Mouse (Mus musculus): ENCODE measurements around the gene Tln1. TPM values are rescaled to one million over a fixed set of nuclear protein-coding genes. Genes with fewer than 3 reads are reported as not detected.

The Tln1 gene
- polyA plus RNA-seq, 1 experiment from 2014 or later, result 66.2 TPM

Other genes with a start within 250 kb of the Tln1 start
- gene Rusc2, start 180.7 kb downstream of the Tln1 start, polyA plus RNA-seq (2015; fragmentation: Nextera tagmentation; extraction: Ambion mirVana), result 88.8 and 99.5 TPM in 2 replicates
- gene Fam166b, start 133.6 kb downstream of the Tln1 start, polyA plus RNA-seq (2015; fragmentation: Nextera tagmentation; extraction: Ambion mirVana), result 0.79 and 1.5 TPM in 2 replicates
- gene Tesk1, start 120.8 kb downstream of the Tln1 start, polyA plus RNA-seq (2015; fragmentation: Nextera tagmentation; extraction: Ambion mirVana), result 16.2 and 16.8 TPM in 2 replicates
- 5.3 and 5.7 TPM in 2 replicates for gene Cd72, start 108.1 kb downstream of the Tln1 start, polyA plus RNA-seq (2015; fragmentation: Nextera tagmentation; extraction: Ambion mirVana)
- 0.13 TPM in 1 of 2 replicates, not detected in the other for gene Sit1, start 79.0 kb downstream of the Tln1 start, polyA plus RNA-seq (2015; fragmentation: Nextera tagmentation; extraction: Ambion mirVana)
- gene Ccdc107, start 69.8 kb downstream of the Tln1 start, polyA plus RNA-seq (2015; fragmentation: Nextera tagmentation; extraction: Ambion mirVana), result 79.2 and 84.0 TPM in 2 replicates
- 8.1 and 8.5 TPM in 2 replicates for gene Arhgef39, start 63.0 kb downstream of the Tln1 start, polyA plus RNA-seq (2015; fragmentation: Nextera tagmentation; extraction: Ambion mirVana)
- gene Car9, start 55.7 kb downstream of the Tln1 start, polyA plus RNA-seq (2015; fragmentation: Nextera tagmentation; extraction: Ambion mirVana), result 0.13 and 0.27 TPM in 2 replicates
- gene Tpm2, start 38.9 kb downstream of the Tln1 start, polyA plus RNA-seq (2015; fragmentation: Nextera tagmentation; extraction: Ambion mirVana), result 10.9 and 13.3 TPM in 2 replicates
- 76.8 and 79.5 TPM in 2 replicates for gene Creb3, start 359 bp downstream of the Tln1 start, polyA plus RNA-seq (2015; fragmentation: Nextera tagmentation; extraction: Ambion mirVana)
- gene Rgp1, start 16.0 kb upstream of the Tln1 start, polyA plus RNA-seq (2015; fragmentation: Nextera tagmentation; extraction: Ambion mirVana), result 18.8 and 22.8 TPM in 2 replicates
- 55.3 and 63.4 TPM in 2 replicates for gene Gba2, start 16.2 kb upstream of the Tln1 start, polyA plus RNA-seq (2015; fragmentation: Nextera tagmentation; extraction: Ambion mirVana)
- gene Msmp, start 21.8 kb upstream of the Tln1 start, polyA plus RNA-seq (2015; fragmentation: Nextera tagmentation; extraction: Ambion mirVana), result 1.2 and 1.6 TPM in 2 replicates
- gene Npr2, start 69.2 kb upstream of the Tln1 start, polyA plus RNA-seq (2015; fragmentation: Nextera tagmentation; extraction: Ambion mirVana), result 13.2 TPM in 2 replicates
- gene Spag8, start 90.9 kb upstream of the Tln1 start, polyA plus RNA-seq (2015; fragmentation: Nextera tagmentation; extraction: Ambion mirVana), result 6.9 and 7.0 TPM in 2 replicates
- 73.0 and 80.2 TPM in 2 replicates for gene Hint2, start 93.8 kb upstream of the Tln1 start, polyA plus RNA-seq (2015; fragmentation: Nextera tagmentation; extraction: Ambion mirVana)
- 14.2 and 15.4 TPM in 2 replicates for gene Tmem8b, start 106.3 kb upstream of the Tln1 start, polyA plus RNA-seq (2015; fragmentation: Nextera tagmentation; extraction: Ambion mirVana)
- gene Fam221b, start 106.5 kb upstream of the Tln1 start, polyA plus RNA-seq (2015; fragmentation: Nextera tagmentation; extraction: Ambion mirVana), result 1.5 and 1.9 TPM in 2 replicates
- gene Olfr70, start 138.1 kb upstream of the Tln1 start, polyA plus RNA-seq (2015; fragmentation: Nextera tagmentation; extraction: Ambion mirVana), result not detected in 2 replicates
- gene Olfr71, start 147.6 kb upstream of the Tln1 start, polyA plus RNA-seq (2015; fragmentation: Nextera tagmentation; extraction: Ambion mirVana), result not detected in 2 replicates
- 0.39 and 0.64 TPM in 2 replicates for gene Hrct1, start 164.5 kb upstream of the Tln1 start, polyA plus RNA-seq (2015; fragmentation: Nextera tagmentation; extraction: Ambion mirVana)
- gene Spaar, start 167.3 kb upstream of the Tln1 start, polyA plus RNA-seq (2015; fragmentation: Nextera tagmentation; extraction: Ambion mirVana), result 0.10 TPM in 1 of 2 replicates, not detected in the other
- not detected in 2 replicates for gene Olfr159, start 208.3 kb upstream of the Tln1 start, polyA plus RNA-seq (2015; fragmentation: Nextera tagmentation; extraction: Ambion mirVana)

Data from hindbrain, embryonic 15.5 days (tissue).